Mouse (Mus musculus): ENCODE data around the gene Pou2af1. TPM values are rescaled to one million over a fixed set of nuclear protein-coding genes. Genes with fewer than 3 reads are reported as not detected.

Gene Pou2af1
- polyA plus RNA-seq, 1 experiment from 2014 or later: not detected

DNA sequence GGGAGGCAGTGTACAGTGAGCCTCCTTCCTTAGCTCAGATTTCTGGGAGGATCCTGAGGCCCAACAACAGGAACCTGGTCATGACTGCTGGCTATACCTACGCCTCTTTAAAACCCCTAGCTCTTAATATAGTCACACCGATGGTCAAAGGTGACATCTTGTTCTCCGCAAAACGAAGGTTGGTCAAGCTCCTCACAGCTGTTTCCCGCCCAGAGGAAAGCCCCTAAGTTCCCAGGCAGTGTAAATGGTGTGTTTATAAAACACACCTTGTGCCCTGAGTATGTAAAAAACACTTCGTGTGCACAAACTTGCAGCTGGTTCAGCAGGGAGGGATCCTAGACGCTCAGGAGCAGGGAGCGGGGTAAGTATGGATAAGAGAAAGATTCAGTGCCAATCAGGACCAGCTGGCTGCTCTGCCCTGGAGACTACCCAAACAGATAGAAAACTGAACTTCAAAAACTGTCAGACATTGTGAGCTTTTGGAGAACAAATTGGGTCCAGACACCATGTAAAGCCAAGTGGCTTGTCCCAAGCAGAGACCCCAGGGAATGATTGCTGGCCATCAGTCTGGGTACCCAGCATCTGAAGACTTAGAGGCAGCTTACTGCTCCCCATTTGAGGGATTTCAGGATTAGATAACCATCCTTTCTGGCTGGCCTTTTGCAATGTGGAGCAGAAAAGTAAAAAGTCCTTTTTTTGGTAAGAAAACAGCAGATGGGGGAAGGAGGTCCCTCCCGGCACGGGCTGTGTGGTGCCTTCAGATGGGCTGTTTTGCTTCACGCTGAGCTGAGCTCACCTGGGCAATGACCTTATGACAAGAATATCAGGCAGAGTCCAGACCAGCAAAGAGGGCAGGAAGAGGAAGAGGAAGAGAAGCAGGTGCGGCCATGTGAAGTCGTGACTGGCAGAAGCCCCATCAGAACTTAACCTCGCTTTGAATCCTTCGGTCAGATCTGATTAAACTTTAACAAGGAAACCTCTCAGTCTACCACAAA, 30.5 kb upstream of the Pou2af1 start:
- Histone ChIP-seq H3K4me3 (no peak overlapping the region), H3K4me2 (replicated peaks) (no peak overlapping the region), H3K27ac (replicated peaks) (no peak overlapping the region), H3K9me3 (no peaks in the 10 kb centered on the region), H3K9ac (replicated peaks) (no peak overlapping the region), H3K27me3 (no peaks in the 10 kb centered on the region), H3K36me3 (no peaks in the 10 kb centered on the region), H3K4me1 (no peaks in the 10 kb centered on the region)
- 84% methylated on average over 15 of the region's 15 CpGs for WGBS
- no peak for ATAC-seq (ENCODE audit: low FRiP score, low read depth)

DNA sequence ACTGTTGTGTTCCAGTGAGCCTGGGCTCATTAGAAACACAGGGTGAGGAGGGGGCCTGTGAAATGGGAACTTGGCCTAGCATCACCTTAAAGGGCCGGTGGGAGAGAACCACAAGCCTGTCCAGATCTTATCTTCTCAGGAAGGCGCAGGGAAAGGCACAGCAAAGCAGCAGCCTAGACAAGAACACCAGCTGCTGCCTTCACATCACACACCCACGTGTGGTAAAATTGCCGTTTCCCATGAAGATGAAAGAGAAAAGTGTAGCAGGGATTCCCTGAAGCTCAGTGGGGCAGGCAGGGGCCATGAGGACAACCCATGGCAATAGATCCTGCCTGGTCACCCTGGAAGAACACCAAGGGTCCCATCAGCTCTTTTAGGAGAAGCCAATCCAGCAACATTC, 28.1 kb upstream of the Pou2af1 start:
- H3K4me2 ChIP-seq (replicated peaks): no peak overlapping the region
- no peaks in the 10 kb centered on the region for H3K36me3 ChIP-seq
- H3K27ac ChIP-seq (replicated peaks): no peak overlapping the region
- H3K9me3 ChIP-seq: no peaks in the 10 kb centered on the region
- no peak overlapping the region for H3K9ac ChIP-seq (replicated peaks)
- H3K4me1 ChIP-seq: no peaks in the 10 kb centered on the region
- WGBS: 84% methylated on average over 4 of the region's 4 CpGs
- ATAC-seq (ENCODE audit: low FRiP score, low read depth): no peak
- no peaks in the 10 kb centered on the region for H3K27me3 ChIP-seq
- H3K4me3 ChIP-seq: no peak overlapping the region

DNA sequence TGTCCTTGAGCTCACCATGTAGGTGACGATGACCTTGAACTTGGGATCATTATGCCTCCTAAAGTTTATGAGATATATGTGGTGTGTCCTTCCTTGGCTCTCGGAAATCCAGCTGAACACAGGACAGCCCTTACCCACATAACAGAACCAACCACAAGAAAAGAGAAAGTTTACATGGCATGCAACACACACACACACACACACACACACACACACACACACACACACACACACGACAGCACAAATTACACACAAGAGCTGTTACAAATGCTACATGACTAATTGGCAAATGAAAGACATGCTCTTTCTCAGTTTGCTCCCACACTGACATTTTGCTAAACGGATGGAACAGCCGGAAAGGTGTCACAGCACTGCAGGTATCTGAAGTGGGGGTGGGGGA, 27.6 kb upstream of the Pou2af1 start:
- H3K4me2 ChIP-seq (replicated peaks): no peak overlapping the region
- H3K4me3 ChIP-seq: no peak overlapping the region
- H3K9ac ChIP-seq (replicated peaks): no peak overlapping the region
- H3K27ac ChIP-seq (replicated peaks): no peak overlapping the region
- H3K36me3 ChIP-seq: no peaks in the 10 kb centered on the region
- H3K4me1 ChIP-seq: no peaks in the 10 kb centered on the region
- H3K9me3 ChIP-seq: no peaks in the 10 kb centered on the region
- ATAC-seq (ENCODE audit: low FRiP score, low read depth): no peak
- no peaks in the 10 kb centered on the region for H3K27me3 ChIP-seq
- 80% methylated on average over 5 of the region's 5 CpGs for WGBS

DNA sequence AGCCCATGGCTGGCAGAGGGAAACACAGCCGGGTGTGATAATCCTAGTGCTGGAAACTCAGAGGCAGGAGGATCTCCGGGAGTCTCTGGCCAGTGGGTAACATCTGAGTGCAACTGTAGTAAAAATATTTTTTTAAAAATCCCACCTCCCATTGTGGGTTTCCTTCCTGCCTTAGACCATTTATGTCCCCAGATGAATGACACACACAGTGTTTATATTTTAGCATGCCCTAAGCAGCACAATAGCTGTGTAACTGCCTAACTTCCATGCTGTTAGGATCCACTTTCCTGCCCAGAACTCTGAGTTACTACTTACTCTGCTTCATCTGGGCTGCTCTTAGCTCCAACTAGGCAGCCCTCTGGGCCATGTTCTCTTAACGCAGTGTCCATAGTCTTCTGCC, 22.9 kb upstream of the Pou2af1 start:
- ATAC-seq (ENCODE audit: low FRiP score, low read depth): no peak
- H3K4me3 ChIP-seq: no peak overlapping the region
- 89% methylated on average over 3 of the region's 3 CpGs for WGBS
- no peaks in the 10 kb centered on the region for H3K36me3 ChIP-seq
- no peak overlapping the region for H3K27ac ChIP-seq (replicated peaks)
- H3K9ac ChIP-seq (replicated peaks): no peak overlapping the region
- H3K9me3 ChIP-seq: no peaks in the 10 kb centered on the region
- H3K4me2 ChIP-seq (replicated peaks): no peak overlapping the region
- no peaks in the 10 kb centered on the region for H3K4me1 ChIP-seq
- H3K27me3 ChIP-seq: no peaks in the 10 kb centered on the region

DNA sequence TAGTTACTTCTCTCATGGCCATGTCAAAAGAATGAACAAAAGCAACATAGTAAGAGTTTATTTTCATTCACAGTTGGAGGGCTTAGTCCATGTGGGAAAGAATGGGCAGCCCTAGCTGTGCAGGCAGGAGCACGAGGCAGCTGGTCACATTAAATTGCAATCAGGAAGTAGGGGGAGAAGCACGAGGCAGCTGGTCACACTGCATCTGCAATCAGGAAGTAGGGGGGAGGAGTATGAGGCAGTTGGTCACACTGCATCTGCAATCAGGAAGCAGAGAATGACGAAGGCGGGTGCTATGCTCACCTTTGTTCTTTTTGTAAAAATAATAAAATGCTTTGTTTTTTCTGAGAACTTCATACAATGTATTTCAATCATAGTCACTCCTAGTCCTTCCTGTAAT, 18.7 kb upstream of the Pou2af1 start:
- no peaks in the 10 kb centered on the region for H3K4me1 ChIP-seq
- no peaks in the 10 kb centered on the region for H3K27me3 ChIP-seq
- no peak overlapping the region for H3K9ac ChIP-seq (replicated peaks)
- no peak for ATAC-seq (ENCODE audit: low FRiP score, low read depth)
- WGBS: 85% methylated on average over 4 of the region's 4 CpGs
- H3K27ac ChIP-seq (replicated peaks): no peak overlapping the region
- no peak overlapping the region for H3K4me3 ChIP-seq
- H3K36me3 ChIP-seq: no peaks in the 10 kb centered on the region
- no peaks in the 10 kb centered on the region for H3K9me3 ChIP-seq
- H3K4me2 ChIP-seq (replicated peaks): no peak overlapping the region

DNA sequence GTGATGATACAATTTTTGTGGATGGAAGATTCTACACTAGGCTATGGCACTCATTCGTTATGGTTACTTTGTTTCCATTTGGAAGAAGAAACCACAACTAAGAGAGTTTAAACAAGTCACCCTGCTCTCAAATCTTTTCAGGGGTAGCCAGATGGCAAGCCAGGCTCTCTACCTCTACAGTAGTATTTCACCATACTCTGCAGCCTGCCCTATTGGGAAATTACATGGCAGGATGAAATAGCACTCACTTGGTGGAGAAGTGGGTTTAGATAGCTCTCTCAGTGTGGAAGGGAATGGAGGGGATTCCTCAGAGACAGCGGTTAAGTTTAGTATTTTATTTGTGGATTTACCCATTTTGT, 4.6 kb upstream of the Pou2af1 start:
- H3K36me3 ChIP-seq: no peaks in the 10 kb centered on the region
- no peaks in the 10 kb centered on the region for H3K9me3 ChIP-seq
- H3K27ac ChIP-seq (replicated peaks): no peak overlapping the region
- no peaks in the 10 kb centered on the region for H3K4me1 ChIP-seq
- 93% methylated on average over 2 of the region's 2 CpGs for WGBS
- H3K4me2 ChIP-seq (replicated peaks): no peak overlapping the region
- no peaks in the 10 kb centered on the region for H3K27me3 ChIP-seq
- no peak overlapping the region for H3K9ac ChIP-seq (replicated peaks)
- no peak for ATAC-seq (ENCODE audit: low FRiP score, low read depth)
- H3K4me3 ChIP-seq: no peak overlapping the region

DNA sequence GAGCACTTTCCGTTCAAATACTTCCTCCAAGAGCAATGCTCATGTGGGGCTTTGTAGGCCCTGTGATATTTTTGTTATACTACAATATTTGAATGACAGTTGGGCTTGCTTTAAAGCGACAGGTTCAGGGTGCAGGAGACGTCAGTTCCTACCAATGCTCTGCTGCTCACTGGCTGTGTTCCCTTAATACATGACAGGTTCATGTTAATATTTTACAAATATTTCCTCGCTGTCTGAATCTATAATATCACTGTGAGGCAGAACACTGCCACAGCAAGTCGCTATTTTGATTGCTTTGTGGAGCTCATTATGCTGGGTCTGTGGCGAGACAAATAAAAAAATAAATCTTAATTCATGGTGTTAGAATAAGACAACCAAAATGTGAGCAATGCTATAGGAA, 2.3 kb upstream of the Pou2af1 start:
- no peak overlapping the region for H3K9ac ChIP-seq (replicated peaks)
- no peaks in the 10 kb centered on the region for H3K27me3 ChIP-seq
- WGBS: 75% methylated on average over 6 of the region's 6 CpGs
- H3K4me1 ChIP-seq: no peaks in the 10 kb centered on the region
- H3K9me3 ChIP-seq: no peaks in the 10 kb centered on the region
- no peaks in the 10 kb centered on the region for H3K36me3 ChIP-seq
- H3K4me2 ChIP-seq (replicated peaks): no peak overlapping the region
- no peak for ATAC-seq (ENCODE audit: low FRiP score, low read depth)
- no peak overlapping the region for H3K27ac ChIP-seq (replicated peaks)
- H3K4me3 ChIP-seq: no peak overlapping the region

DNA sequence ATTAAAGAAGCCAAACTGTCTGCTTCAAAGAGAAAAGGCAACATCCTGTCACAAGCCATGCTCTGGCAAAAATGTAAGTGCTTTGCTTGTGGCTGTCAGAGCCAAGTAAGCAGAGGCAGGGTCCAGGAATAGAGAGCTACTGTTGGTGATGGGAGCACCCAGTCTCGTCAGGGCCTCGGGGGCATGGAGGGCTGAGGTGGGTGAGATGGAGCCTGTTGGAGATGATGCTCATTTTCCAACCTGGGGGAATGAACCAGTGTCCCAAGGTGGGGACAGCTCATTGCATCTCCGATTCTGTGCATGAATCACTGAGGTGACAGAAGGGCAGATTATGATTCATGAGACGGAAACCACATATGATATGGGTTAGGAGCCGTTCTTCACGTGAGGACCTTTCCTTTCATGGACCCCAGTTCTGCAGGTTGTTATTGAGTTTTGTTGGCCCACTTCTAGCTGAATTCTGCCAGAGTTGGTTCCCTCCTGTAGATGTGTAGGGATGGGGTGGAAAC, 275 bp downstream of the Pou2af1 start:
- no peak for ATAC-seq (ENCODE audit: low FRiP score, low read depth)
- Histone ChIP-seq H3K4me1 (no peaks in the 10 kb centered on the region), H3K27ac (replicated peaks) (no peak overlapping the region), H3K9me3 (no peaks in the 10 kb centered on the region), H3K36me3 (no peaks in the 10 kb centered on the region), H3K9ac (replicated peaks) (no peak overlapping the region), H3K4me3 (no peak overlapping the region), H3K4me2 (replicated peaks) (no peak overlapping the region), H3K27me3 (no peaks in the 10 kb centered on the region)
- 89% methylated on average over 6 of the region's 6 CpGs for WGBS

DNA sequence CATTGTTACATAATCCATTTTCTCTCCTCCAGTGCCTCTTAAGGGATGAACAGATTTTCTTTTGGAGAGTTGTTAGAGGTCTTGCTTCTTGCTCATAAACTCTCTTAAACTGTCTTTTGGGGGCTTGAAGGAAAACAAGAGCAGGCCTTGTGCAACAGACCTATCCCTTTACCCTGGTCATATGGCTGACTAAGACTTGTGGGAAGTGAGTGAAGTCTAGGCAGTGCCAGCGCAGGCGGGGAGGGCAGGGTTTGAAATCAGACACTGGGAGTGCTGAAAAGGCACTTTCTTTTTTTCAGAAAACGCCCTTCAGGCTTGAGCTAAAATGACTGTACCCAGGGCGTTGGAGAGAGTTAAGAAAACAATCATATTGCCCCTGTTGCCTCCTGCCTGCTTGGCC, 1.8 kb downstream of the Pou2af1 start:
- no peak overlapping the region for H3K27ac ChIP-seq (replicated peaks)
- no peak overlapping the region for H3K9ac ChIP-seq (replicated peaks)
- H3K27me3 ChIP-seq: no peaks in the 10 kb centered on the region
- WGBS: 68% methylated on average over 4 of the region's 4 CpGs
- no peaks in the 10 kb centered on the region for H3K36me3 ChIP-seq
- no peaks in the 10 kb centered on the region for H3K9me3 ChIP-seq
- H3K4me1 ChIP-seq: no peaks in the 10 kb centered on the region
- no peak overlapping the region for H3K4me2 ChIP-seq (replicated peaks)
- no peak overlapping the region for H3K4me3 ChIP-seq
- ATAC-seq (ENCODE audit: low FRiP score, low read depth): no peak

DNA sequence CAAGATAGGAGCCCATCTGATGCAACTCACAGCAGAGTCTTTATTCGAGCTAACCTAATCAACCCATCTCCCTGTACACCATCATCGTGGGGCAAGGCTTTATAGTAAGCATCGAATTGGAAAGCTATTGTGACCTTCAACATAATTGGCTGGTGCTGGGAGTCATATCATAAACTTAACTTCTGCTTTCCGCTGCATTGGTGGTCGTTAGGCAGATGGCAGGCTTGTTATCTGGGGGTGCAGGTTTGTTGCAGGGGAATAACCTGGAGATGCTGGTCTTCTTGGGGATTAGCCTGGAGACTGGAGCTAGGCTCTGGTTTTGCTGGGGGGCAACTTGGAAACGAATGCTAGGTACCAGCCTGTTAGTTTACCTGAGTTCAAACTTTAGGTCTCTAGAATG, 2.4 kb downstream of the Pou2af1 start:
- 85% methylated on average over 6 of the region's 6 CpGs for WGBS
- H3K4me2 ChIP-seq (replicated peaks): no peak overlapping the region
- no peaks in the 10 kb centered on the region for H3K27me3 ChIP-seq
- no peak overlapping the region for H3K4me3 ChIP-seq
- H3K36me3 ChIP-seq: no peaks in the 10 kb centered on the region
- no peak for ATAC-seq (ENCODE audit: low FRiP score, low read depth)
- H3K4me1 ChIP-seq: no peaks in the 10 kb centered on the region
- H3K27ac ChIP-seq (replicated peaks): no peak overlapping the region
- H3K9ac ChIP-seq (replicated peaks): no peak overlapping the region
- no peaks in the 10 kb centered on the region for H3K9me3 ChIP-seq

DNA sequence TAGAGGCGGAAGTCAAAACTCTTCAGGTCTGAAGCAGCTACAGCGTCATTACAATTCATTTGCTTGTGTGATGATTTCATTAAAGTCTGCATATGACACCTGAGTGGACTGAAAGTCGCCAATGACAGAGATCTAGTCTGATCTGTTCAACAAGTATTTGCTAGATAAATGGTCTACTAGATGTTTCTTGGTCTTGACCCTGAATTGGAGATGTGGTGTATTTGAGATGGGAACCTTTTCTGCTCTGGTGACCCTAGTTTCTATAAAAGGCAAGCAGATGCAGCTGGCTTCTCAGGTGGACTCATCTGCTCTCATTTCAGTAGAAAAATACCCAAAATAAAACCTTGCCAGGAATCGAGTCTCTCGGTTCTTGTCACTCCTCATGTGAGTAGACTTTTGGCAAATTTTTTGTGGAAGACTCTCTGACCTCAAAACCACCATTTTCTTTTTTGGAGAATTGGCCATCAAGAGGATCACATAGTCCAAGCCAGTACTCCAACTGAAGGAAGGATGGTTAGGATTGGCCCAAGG, 12.2 kb downstream of the Pou2af1 start:
- no peaks in the 10 kb centered on the region for H3K4me1 ChIP-seq
- H3K4me3 ChIP-seq: no peak overlapping the region
- H3K27ac ChIP-seq (replicated peaks): no peak overlapping the region
- H3K27me3 ChIP-seq: peaks cover 3% of the 10 kb centered on the region; the same call in 1 of the 2 replicates
- no peaks in the 10 kb centered on the region for H3K9me3 ChIP-seq
- H3K9ac ChIP-seq (replicated peaks): no peak overlapping the region
- H3K4me2 ChIP-seq (replicated peaks): no peak overlapping the region
- no peaks in the 10 kb centered on the region for H3K36me3 ChIP-seq
- 86% methylated on average over 5 of the region's 5 CpGs for WGBS
- no peak for ATAC-seq (ENCODE audit: low FRiP score, low read depth)

DNA sequence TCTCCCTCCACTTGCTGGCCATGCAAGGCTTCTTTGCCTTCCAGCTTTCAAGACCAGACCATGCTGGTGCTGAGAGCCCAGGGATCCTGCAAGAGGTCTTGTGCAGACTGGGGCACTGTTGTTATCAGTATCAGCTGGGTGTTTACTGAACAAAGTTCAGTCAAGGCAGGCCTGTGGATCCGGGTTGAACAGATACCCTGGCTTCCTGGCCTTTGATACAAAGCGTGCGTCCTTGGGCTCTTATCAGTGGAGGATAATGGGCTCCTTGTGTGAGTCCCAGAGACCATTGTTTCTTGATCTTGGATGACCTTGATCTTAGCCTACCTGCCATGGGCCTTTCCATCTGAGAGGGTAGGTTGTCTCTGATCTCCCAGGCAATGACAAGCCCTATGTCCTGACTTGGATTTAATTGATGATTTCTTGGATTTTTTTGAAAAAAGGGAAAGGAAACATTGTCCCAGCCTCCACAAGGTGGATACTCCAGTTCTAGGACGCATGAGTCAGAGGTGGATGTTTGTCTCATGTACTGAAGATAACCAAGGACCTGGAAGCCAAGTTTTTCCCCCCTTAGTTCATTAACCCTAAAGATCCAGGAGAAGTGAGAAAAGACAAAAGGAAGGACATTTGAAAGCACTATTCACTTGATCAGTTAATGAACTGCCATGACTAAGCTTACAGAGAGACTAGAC, 17.3 kb downstream of the Pou2af1 start:
- Histone ChIP-seq H3K4me3 (no peak overlapping the region), H3K27ac (replicated peaks) (no peak overlapping the region), H3K27me3 (peaks cover 10% of the 10 kb centered on the region; the same call in 1 of the 2 replicates), H3K4me2 (replicated peaks) (no peak overlapping the region), H3K9ac (replicated peaks) (no peak overlapping the region), H3K4me1 (peaks cover 2% of the 10 kb centered on the region; the same call in 1 of the 2 replicates), H3K36me3 (no peaks in the 10 kb centered on the region), H3K9me3 (no peaks in the 10 kb centered on the region)
- WGBS: 86% methylated on average over 4 of the region's 4 CpGs
- ATAC-seq (ENCODE audit: low FRiP score, low read depth): no peak
